Mouse (Mus musculus) cerebellum, adult (tissue): ENCODE results near the gene 2700097O09Rik.
"Not testable (repeated sequence)": the region's sequence is repeated elsewhere in the genome, so short reads cannot be mapped to it uniquely, and the experiment has no call there.

Source experiments
- ATAC-seq: cut with Nextera tagmentation; 2 replicates; pipeline ENCODE4 v1.9.2; 2017; ENCODE audit warnings: mild to moderate bottlenecking, moderate library complexity, mixed read lengths; ENCODE audit not compliant: insufficient number of reproducible peaks, low FRiP score, low TSS enrichment

Gene 2700097O09Rik

DNA sequence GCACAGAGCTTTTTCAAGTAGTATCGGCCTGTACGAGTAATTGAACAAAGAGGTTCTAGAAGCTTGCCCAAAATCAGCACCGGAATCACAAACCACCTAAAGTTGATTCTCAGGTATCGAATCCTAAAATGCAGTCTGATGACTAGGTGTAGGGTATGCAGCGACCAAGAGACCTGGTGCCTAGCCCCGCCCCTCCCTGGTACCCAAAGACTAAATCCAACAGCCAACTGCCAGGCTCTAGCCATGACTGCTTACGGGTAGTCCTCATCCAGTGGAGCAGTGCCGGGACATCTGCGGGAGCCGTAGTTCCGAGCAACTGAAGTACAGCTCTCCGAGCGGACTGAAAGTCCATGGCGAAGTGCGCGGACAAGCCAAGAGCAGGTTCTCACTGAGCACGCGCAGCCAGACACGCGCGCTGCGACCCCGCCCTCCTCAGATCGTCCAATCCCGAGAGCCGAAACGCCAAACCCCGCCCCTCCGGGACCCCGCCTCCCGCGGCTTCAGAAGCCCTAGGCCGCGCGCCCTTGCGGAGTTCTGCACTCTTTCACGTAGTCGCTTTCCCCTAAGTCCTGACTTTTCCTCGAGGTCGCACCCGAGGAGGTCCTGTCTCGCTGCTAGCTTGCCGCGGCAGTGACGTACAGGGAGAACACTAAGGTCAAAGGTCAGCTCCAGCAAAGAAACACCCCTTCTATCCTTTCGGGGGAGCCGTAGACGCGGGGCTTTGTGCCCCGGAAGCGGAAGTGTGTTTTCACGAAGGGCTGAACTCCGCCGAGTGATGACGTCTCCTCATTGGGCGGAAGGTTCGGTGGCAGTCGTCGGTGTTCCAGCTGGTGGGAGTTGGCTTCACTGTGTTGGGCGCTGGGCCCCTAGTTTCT, at the start of gene 2700097O09Rik, which contains the start of gene Srp54a:
Gene 2700097O09Rik (minus strand): TSS at position 385 of the 875 bp plus-strand sequence.
Gene Srp54a (plus strand): TSS at position 537 of the 875 bp plus-strand sequence.
- ATAC-seq: peak; percentile 97

DNA sequence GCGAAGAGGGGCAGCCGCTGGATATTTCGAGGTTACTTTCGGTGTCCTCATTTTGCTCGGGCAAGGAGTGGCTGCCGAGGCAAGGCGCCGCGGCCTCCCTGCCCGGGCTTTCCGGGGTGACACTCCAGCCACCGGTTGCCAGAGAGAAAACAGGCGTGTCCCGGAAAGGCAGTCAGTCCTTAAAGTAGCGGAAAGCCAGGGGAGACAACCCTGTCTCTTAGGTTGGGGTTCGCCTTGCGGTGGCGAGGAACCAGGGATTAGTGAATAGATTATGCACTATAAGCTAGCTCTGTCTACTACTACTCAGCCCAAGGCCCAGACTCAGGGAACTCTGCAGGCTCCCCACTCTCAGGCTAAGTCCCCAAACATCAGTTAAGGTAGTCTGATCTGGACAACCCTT, 44.8 kb upstream of the 2700097O09Rik start:
- ATAC-seq: not testable (repeated sequence)

DNA sequence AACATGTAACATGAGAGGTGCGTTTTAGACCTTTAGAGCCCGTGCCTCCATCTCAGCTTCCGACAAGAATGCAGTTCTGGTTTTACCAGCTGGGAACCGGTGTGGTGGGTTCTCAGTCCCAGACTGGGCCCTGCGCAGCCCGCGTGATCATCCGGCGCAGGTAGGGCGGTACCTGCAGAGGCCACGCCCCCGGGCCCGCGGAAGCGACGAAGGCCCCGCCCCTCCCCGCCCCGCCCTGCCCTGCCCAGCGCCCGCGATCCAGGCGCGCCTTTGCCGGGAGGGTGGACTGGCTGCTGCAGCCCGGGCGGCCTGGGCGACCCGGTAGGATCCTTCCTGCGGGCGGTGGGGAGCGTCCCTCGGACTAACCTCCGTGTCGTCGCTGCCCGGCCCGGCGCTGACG, 44.3 kb upstream of the 2700097O09Rik start, which contains the start of gene Fam177a:
Gene Fam177a (plus strand): TSS at position 228 of the 400 bp plus-strand sequence.
- ATAC-seq: peak; percentile 91

DNA sequence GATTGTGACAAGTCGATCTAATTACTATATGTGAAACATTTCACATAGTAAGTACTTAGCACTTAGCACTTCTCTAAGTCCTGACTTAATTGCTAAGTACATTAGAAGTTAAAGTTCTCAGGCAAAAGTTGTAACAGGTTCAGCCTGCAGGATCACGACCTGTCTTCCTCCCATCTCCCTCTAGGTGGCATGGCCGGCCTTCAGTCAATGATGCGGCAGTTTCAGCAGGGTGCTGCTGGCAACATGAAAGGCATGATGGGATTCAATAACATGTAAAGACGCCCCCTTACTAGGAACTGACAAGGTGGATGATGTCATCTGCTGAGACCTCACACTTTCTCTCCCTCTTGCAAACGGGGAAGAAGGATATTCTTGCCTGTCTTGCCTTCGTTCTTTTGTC, 32.7 kb upstream of the 2700097O09Rik start:
- not testable (repeated sequence) for ATAC-seq

DNA sequence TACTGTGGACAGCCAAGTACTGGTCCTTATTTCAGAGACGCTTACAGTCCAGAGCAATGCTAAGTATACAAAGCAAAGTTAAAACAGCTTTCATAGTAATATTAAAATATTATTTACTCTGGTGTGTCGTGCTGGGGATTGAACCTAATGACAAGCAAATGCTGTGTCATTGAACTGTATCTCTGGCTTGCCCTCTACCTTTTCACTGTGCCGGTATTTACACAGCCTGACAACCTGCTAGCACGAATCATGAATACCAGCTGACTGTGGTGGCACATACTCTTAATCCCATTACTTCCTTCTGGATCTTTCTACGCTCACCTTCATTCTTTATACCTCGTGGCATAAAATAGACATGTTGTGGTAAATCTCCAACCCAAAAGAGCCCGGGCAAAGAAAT, 12.2 kb upstream of the 2700097O09Rik start:
- ATAC-seq: not testable (repeated sequence)

DNA sequence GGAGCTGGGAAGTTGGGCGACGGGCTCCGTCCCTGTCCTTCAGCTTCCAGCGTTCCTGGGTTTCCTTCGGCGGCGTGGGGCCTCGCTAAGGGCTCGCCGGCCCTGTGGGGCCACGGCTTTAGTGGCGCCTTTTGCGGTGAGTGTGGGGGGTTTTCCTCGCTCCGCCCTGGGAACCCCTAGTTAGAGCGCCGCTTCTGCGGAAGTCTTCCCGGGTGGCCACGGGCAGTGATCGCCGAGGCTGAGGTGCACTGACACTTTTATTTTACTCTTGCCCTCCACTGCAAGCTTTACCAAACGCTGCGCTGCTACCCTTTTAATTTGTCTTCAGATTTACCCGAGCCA, 662 bp upstream of the 2700097O09Rik start:
- ATAC-seq: not testable (repeated sequence)

DNA sequence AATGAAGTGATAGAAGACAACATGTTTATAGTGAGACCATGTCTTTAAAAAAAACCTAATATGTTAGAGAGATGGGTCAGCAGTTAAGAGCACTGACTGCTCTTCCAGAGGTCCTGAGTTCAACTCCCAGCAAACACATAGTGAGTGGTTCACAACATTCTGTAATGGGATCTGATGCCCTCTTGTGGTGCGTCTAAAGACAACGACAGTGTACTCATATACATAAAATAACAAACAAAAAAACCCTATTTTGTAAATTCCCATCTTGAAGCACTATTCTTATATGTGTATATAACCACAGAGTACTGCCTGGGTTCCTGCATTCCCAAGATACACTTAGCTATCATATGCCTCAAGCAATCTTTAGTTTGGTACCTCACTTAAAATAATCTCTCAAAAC, 1.2 kb downstream of the 2700097O09Rik start:
- ATAC-seq: not testable (repeated sequence)

DNA sequence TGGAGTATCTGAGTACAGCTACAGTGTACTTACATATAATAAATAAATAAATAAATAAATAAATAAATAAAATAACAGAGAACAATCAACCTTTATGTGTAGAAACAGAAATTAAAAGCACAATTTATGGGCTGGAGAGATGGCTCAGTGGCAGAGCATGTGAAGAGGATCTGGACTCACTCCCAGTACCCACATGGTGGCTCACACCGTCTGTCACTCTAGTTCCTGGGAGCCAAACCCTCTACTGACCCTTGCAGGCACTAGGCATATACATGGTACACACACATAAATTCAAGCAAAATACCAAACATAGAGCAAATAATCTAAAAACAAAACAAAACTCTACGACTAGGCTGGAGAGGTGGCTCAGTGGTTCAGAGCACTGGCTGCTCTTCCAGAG, 4.6 kb downstream of the 2700097O09Rik start:
- ATAC-seq: no peak

DNA sequence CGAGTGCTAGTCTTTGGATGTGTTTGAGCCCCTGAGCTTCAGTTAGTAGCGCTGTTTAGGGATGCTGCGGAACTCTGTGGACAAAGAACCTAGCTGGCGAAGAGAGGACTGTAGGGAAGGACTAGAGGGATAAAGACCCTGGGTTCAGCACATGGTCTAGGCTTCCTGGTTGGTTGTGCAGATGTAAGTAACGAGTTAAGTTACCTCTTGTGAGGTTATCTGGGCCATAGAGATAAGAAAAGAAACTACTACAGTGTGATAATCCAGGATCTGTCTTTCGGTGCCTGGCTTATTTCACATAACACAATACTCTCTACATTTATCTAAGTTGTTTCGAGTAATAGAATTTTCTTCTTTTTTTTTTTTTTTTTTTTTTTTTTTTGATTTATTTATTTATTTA, 6.2 kb downstream of the 2700097O09Rik start:
- ATAC-seq: no peak

DNA sequence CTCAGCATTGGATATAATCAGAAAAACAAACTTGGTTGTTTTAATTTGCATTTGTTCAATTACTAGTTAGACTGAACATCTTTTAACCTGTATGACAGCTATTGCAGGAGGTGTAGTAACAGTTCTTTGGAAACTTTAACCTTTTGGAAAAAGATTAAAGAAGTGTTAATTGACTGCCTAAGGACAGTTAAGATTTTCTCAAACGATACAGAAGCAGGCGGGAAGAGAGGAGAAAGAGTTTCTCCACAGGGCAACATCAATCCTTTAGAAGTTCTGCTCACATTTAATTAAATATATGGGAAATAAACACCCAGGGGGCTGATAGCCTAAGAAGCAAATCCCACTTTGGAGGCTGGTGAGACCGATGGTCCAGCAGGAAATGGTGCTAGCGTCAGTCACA, 7.4 kb downstream of the 2700097O09Rik start:
- no peak for ATAC-seq

DNA sequence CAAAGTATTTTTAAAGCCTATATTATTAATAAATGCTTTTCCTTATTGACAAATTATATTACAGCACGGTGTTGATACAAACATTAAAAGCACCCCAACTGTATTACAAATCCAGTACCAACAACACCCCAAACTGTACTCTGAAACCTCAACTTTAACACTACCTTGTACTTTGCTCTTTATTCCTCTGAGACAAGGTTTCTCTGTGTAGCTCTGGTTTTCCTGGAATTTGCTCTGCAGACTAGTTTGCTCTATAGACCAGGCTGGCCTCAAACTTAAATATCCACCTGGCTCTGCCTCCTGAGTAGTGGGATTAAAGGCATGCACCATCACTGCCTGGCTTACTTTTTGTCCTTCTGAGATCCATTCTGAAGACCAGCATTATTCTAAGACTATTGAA, 17.8 kb downstream of the 2700097O09Rik start:
- ATAC-seq: no peak

DNA sequence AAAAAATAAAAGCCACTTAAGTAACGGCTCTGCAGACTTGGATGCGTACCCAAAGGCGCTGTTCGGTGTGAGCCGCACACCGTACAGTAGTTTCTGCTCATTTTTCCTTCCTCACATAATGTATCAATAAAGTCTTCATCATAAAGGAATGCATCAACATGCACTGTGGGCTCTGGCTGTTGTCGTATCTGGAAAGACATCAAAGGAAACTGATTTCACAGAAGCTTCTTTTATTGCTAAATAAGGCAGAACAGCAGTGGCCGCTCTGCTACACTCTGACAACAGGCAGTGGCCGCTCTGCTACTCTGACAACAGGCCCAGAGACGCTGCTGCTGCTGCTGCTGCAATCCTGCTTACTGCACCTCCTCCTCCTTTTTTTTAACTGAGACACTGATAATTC, 18.9 kb downstream of the 2700097O09Rik start:
- ATAC-seq: no peak

DNA sequence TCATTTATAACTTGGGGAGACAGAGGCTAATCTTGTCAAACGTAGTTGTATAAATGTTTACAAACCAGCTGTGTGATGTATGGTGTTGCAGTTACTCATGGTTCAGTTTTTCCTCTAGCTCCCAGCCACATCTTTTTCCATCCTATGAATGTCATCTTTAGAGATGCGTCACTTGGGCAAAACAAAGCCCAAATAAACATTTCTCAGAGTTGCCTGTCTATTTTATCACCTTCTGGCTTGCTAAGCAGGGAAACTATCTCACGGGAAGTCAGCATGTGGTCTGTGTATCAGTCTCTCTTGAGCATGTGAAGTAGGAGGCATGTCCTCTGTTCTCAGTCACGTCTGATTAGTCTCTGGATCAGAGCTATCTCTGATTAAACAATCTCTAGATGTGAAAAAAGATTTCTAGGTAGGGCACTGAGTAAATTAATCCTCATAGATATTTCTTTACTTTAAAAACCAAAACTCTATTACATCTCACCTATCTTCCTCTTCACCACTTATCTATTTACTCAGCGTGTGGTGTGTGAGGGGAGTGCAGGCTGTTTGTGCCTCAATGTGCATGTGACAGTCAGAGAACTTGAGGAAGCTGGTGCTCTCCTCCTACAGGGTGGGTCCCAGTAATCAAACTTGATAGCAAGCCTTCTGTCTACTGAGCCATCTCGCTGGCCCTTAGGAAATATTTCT, 19.6 kb downstream of the 2700097O09Rik start:
- ATAC-seq: no peak

DNA sequence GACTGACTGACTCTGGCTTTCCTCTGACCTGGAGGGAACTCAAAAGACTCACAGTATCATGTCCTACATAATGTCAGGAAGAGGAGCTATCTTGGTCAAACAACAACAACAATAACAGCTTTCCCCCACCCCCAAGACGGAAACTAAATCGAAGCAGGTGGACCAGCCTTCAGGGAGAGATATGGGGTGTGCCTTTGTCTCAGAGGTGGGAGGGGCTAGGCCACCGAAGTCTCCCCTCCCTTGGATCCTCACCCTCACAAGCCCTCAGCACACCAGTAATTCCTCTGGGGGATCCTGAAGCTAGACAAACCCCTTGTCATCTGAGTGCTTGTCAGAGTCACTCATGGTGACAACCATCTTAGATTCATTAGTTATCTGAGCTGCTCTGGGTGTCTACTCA, 20.1 kb downstream of the 2700097O09Rik start:
- no peak for ATAC-seq

DNA sequence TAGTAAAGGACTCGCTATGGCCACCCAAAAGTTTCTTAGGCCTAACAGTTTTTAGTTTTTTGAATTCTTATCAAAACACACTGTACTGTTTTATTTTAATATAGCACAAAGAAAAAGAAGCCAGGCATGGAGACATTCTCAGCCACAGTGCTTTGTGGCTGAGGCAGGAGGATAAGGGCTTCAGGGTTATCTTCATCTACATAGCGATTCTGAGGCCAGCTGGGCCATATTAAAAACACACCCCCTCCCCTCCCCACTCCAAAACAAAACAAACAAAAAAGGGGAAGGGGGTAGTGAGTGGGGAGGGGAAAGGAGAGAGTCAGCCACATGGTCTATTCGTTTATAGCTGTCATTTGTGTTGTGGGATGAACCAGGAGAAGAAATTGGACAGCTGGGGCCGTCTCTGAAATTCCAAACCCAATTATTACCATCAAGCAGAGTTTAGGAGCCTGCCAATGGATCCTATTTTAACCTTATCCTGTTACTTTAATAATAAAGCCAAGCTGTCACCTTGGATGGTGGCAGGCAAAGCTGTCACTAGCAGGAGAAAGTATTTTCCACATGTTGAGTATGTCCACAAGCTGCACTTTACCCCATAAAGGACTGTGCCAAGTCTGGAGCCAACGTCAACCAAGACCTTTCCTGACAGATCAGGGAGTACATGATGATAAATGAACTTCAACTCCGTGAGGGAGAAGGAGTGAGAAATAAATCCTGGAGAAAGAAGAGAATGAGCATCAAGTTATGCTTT, 20.9 kb downstream of the 2700097O09Rik start:
- no peak for ATAC-seq

DNA sequence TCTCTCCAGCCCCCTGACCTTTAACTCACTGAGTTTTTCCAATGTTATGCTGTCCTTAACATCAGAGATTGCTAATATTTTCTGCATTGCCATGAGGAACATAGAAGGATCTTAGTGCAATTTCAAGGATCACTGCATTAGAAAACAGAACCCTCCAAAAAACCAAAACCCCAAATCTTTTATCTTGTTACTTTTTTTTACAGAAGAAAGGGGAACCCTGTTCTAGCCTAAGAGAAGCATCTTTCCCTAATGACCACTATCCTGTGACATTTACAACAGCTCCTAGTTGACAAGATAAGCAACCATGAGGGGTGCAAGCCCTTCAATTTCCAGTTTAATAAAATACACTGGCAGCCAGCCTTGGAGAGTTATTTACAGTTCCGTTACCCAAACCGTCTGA, 23.2 kb downstream of the 2700097O09Rik start:
- no peak for ATAC-seq

DNA sequence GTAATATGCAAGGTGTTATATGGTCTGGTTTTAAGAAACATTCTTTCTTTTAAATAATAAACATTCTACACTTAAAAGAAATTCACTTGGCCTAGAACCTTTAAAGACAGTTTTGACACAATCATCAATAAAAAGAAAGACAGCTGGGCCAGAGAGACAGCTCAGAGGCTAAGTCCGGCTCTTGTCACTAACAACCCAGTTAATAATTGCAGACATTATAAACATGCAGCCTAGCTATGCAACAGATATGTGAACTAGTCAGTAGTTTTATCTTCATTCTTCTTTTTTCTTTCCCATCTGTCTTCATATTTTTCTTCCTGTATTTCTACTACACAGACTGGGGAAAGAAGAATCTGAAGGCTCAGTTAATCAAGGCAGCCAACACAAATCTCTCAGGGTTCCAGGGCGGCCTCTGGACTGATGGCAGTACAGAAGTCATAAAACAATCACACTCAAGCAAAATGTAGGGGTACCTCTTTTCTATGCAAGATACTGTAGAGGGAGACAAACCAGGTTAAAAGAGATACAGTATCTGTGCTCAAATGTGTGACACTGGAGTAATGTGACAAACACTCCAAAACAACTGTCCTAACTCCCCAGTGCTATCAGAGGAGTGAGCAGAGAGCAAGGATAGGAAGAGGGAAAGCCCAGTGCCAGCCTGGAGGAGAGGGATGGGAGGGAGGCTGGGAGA, 25.2 kb downstream of the 2700097O09Rik start:
- ATAC-seq: no peak

DNA sequence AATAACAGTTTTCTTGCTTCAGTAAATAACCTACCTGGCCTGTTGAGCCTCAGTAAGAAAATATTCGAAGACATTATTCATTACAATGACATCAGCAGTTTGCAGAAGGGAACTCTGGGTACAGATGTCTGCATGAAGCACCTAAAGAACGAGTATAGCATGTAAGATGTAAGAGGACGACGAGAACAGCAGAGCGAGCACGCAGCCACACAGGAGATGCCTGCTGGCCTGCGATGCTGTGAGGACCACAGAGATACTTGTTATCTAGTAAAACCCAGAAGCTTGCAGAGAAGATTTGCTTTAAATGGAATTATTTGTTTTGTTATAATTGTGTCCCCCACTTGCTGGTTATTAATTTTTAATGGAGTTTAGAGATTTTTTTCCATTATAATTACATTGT, 26.6 kb downstream of the 2700097O09Rik start:
- no peak for ATAC-seq

DNA sequence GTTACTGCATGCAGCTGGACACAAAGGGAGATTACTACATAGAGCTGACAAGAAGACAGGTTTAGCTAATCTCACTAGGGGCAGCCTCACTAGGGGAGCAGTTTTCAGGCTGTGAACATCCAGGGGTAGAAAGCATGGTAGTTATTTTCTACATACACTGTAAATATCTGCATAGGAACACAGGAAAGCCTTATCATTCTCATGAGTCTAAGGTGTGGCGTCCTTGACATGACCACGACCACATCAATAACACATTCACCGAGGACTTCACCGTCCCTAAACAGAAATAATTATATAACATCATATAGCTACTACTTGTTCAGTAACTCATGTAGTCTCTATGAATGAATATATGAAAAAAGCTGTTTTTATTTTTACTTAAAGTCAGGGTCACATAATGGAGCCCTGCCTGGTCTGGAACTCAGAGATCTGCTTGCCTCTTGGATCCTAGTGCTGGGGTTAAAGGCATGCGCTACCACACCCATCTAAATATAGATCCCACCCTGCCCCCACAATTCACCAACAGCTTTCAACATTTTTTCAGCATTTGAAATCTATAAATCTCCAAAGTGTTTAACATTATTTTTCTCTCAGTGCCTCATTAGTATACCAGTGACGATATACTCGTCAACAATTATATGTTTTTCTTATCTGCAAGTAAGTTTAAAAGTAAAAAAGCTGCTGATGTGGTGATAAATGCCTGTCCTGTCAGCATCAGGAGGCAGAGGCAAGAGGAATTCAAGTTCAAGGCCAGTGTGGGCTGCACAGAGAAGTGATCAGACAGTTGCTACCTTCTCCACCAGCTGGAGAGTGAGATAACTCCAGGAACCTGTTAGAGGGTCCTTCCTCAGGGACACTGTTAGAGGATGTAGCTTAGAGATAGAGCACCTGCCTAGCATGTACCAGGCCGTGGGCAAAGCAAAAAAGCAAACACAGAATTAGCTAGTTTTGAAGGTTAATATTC, 28.4 kb downstream of the 2700097O09Rik start:
- ATAC-seq: no peak
